In the genomic region with DNA sequence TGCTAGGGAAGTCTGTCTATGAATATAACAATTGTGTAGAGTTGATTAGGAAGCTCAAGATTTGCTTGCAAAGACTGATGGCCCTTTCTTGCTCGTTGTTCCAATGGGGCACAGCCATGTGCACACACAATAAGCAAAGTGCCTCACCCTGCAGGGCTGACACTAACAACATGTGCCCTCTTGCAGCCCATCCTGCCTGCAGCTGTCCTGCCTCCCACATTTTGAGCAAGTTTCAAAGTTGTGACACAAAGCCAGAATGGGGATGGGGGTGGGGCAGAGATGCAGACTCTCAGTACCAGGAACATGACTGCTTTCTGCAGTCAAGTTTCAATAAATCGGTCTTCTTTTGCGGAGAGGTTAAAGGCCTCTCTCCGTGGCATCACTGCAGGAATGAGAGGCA, we compare ENCODE assay signal across 14 mouse cellular contexts.
"Had no signal": no experiment of that assay in that cellular context is flagged by ENCODE, and none has a peak within 500 bp of the region (broad histone marks: within the 10 kb centered on the region; RNA-seq: fewer than 3 reads in every experiment).

No protein-coding gene starts in this region.

- H3K4me3 ChIP-seq: limb, embryonic 12.5 days; liver, embryonic 13.5 days; lung, embryonic 15.5 days; midbrain, embryonic 13.5 days; neural tube, embryonic 15.5 days had no signal

- ATAC-seq: intestine, postnatal 0 days; liver, postnatal 0 days; midbrain, embryonic 13.5 days had no signal

- H3K9ac ChIP-seq: limb, embryonic 12.5 days; liver, embryonic 13.5 days; liver, postnatal 0 days; lung, embryonic 15.5 days; midbrain, embryonic 13.5 days; neural tube, embryonic 15.5 days had no signal

- H3K27ac ChIP-seq: limb, embryonic 12.5 days; liver, embryonic 13.5 days; lung, embryonic 15.5 days; macrophage; midbrain, embryonic 13.5 days; neural tube, embryonic 15.5 days had no signal

- H3K9me3 ChIP-seq: limb, embryonic 12.5 days; liver, embryonic 13.5 days; lung, embryonic 15.5 days; midbrain, embryonic 13.5 days; neural tube, embryonic 15.5 days had no signal

- H3K36me3 ChIP-seq: limb, embryonic 12.5 days; liver, embryonic 13.5 days; lung, embryonic 15.5 days; midbrain, embryonic 13.5 days; neural tube, embryonic 15.5 days had no signal

- DNase-seq: kidney, adult 8-10 months; kidney, postnatal 25 days; liver; liver, embryonic 13.5 days; liver, postnatal 0 days; lung, postnatal 14 days; right cerebral cortex, adult 18-20 months; right cerebral cortex, postnatal 25 days had no signal

- H3K4me2 ChIP-seq: limb, embryonic 12.5 days; liver, embryonic 13.5 days; lung, embryonic 15.5 days; midbrain, embryonic 13.5 days; neural tube, embryonic 15.5 days had no signal

- H3K4me1 ChIP-seq: limb, embryonic 12.5 days; liver, embryonic 13.5 days; lung, embryonic 15.5 days; midbrain, embryonic 13.5 days; neural tube, embryonic 15.5 days had no signal

- H3K27me3 ChIP-seq: limb, embryonic 12.5 days; liver, embryonic 13.5 days; lung, embryonic 15.5 days; midbrain, embryonic 13.5 days; neural tube, embryonic 15.5 days had no signal
